18 mouse cellular contexts compared by ENCODE assay signal in genomic region chr3:90448626-90449025, GRCm38 (mm10). TPM values are rescaled to one million over a fixed set of nuclear protein-coding genes. Genes with fewer than 3 reads are reported as not detected.
DNase-seq lines count a peak whose midpoint lies in the region; ATAC-seq and TF ChIP-seq lines count a peak whose summit lies in the region.
"Had no signal": no experiment of that assay in that cellular context is flagged by ENCODE, and none has a peak within 500 bp of the region (broad histone marks: within the 10 kb centered on the region; RNA-seq: fewer than 3 reads in every experiment).

No protein-coding gene starts in this region.

- ATAC-seq in kidney, embryonic 14.5 days (ENCODE audit: low FRiP score, low TSS enrichment) = no peak
- ATAC-seq in intestine, embryonic 16.5 days = no peak
- ATAC-seq: intestine, postnatal 0 days; liver, embryonic 12.5 days; midbrain, embryonic 16.5 days had no signal

- WGBS in heart, embryonic 10.5 days = 42% methylated on average over 6 of the region's 6 CpGs
- 69% methylated on average over 6 of the region's 6 CpGs for WGBS in kidney, adult 2 months
- WGBS in kidney, embryonic 14.5 days = 50% methylated on average over 6 of the region's 6 CpGs
- WGBS in intestine, embryonic 16.5 days = 62% methylated on average over 6 of the region's 6 CpGs

- no peak overlapping the region for H3K4me3 ChIP-seq in heart, embryonic 10.5 days
- H3K4me3 ChIP-seq in kidney, adult 2 months (ENCODE audit: insufficient read depth, low read depth, low read length) = no peak overlapping the region
- H3K4me3 ChIP-seq in kidney, embryonic 14.5 days (ENCODE audit: low read length) = no peak overlapping the region
- no peak overlapping the region for H3K4me3 ChIP-seq in ES-Bruce4 (ENCODE audit: low read depth, low read length)
- no peak overlapping the region for H3K4me3 ChIP-seq in intestine, embryonic 16.5 days (ENCODE audit: low read length)
- H3K4me3 ChIP-seq: liver, embryonic 12.5 days had no signal

- intact Hi-C loops in heart, postnatal 14 days (cut with DNase I) = loop anchor here (2.0 kb wide), 1 partner anchor 14 kb away; no protein-coding TSS in a partner anchor

- H3K9ac ChIP-seq in kidney, embryonic 14.5 days (ENCODE audit: low read depth, low read length) = no peak overlapping the region
- peak overlapping the region; percentile 27; the same call in 1 of the 2 replicates for H3K9ac ChIP-seq in ES-Bruce4 (ENCODE audit: low read depth, poor library complexity, severe bottlenecking)
- H3K9ac ChIP-seq in intestine, embryonic 16.5 days (ENCODE audit: low read depth, low read length) = no peak overlapping the region
- H3K9ac ChIP-seq: hindbrain, embryonic 14.5 days; liver, embryonic 12.5 days had no signal

- no peak for TF ChIP-seq CTCF in kidney, adult 2 months (conservative IDR thresholded peaks at IDR 0.05; ENCODE audit: insufficient read depth, insufficient read length, low read depth, low read length)
- no peak for TF ChIP-seq CTCF in ES-Bruce4 (IDR thresholded peaks at IDR 0.05; ENCODE audit: low read depth, low read length)

- H3K9me3 ChIP-seq in heart, embryonic 10.5 days = no peaks in the 10 kb centered on the region
- H3K9me3 ChIP-seq in kidney, embryonic 14.5 days (ENCODE audit: control insufficient read depth, low read length) = no peaks in the 10 kb centered on the region
- H3K9me3 ChIP-seq in ES-Bruce4 (replicated peaks; ENCODE audit: control insufficient read depth, insufficient read depth, low read length, poor library complexity, severe bottlenecking) = no peaks in the 10 kb centered on the region
- H3K9me3 ChIP-seq in intestine, embryonic 16.5 days (ENCODE audit: control insufficient read depth, low read length) = no peaks in the 10 kb centered on the region
- H3K9me3 ChIP-seq: G1E; liver, embryonic 12.5 days had no signal

- no peaks in the 10 kb centered on the region for H3K27me3 ChIP-seq in heart, embryonic 10.5 days (ENCODE audit: insufficient read depth, poor library complexity, severe bottlenecking)
- H3K27me3 ChIP-seq in kidney, adult 2 months (replicated peaks; ENCODE audit: control insufficient read depth, insufficient read depth, low read length) = no peaks in the 10 kb centered on the region
- no peaks in the 10 kb centered on the region for H3K27me3 ChIP-seq in kidney, embryonic 14.5 days (ENCODE audit: control insufficient read depth, insufficient read depth, low read length)
- no peaks in the 10 kb centered on the region for H3K27me3 ChIP-seq in ES-Bruce4 (ENCODE audit: control insufficient read depth, insufficient read depth, low read length, poor library complexity, severe bottlenecking)
- no peaks in the 10 kb centered on the region for H3K27me3 ChIP-seq in intestine, embryonic 16.5 days (replicated peaks; ENCODE audit: control insufficient read depth, insufficient read depth, low read length)

- DNase-seq in heart, embryonic 10.5 days (ENCODE audit: low spot score) = no peak
- DNase-seq in heart, postnatal 14 days = no peak
- DNase-seq in kidney, adult 2 months = peak; percentile 57
- peak; percentile 55 for DNase-seq in kidney, postnatal 10 days
- no peak for DNase-seq in retina, embryonic 14.5 days (ENCODE audit: low spot score)
- DNase-seq: adrenal gland, adult 2 months; cerebellum, adult 11-12 months; gastrocnemius, postnatal 10 days; right cerebral cortex, postnatal 25 days had no signal

- H3K4me2 ChIP-seq in kidney, embryonic 14.5 days (replicated peaks; ENCODE audit: low read depth, low read length) = no peak overlapping the region
- no peak overlapping the region for H3K4me2 ChIP-seq in intestine, embryonic 16.5 days (ENCODE audit: low read depth, low read length)
- H3K4me2 ChIP-seq: hindbrain, embryonic 14.5 days; liver, embryonic 12.5 days had no signal

- 0 out of 2 replicates have a peak, but pooled peaks cover 4% of the 10 kb centered on the region for H3K36me3 ChIP-seq in heart, embryonic 10.5 days
- no peaks in the 10 kb centered on the region for H3K36me3 ChIP-seq in kidney, adult 2 months (ENCODE audit: control insufficient read depth, insufficient read depth, low read length)
- no peaks in the 10 kb centered on the region for H3K36me3 ChIP-seq in kidney, embryonic 14.5 days (ENCODE audit: control insufficient read depth, insufficient read depth, low read length)
- no peaks in the 10 kb centered on the region for H3K36me3 ChIP-seq in ES-Bruce4 (ENCODE audit: control insufficient read depth, insufficient read depth, low read length, poor library complexity, severe bottlenecking)
- H3K36me3 ChIP-seq in intestine, embryonic 16.5 days (ENCODE audit: control insufficient read depth, insufficient read depth, low read length) = no peaks in the 10 kb centered on the region
- H3K36me3 ChIP-seq: G1E; liver, embryonic 12.5 days had no signal

- TF ChIP-seq EP300 in ES-Bruce4 (IDR thresholded peaks at IDR 0.05; ENCODE audit: insufficient read depth, low read depth, low read length) = no peak

- peak overlapping the region; percentile 65; the same call in 1 of the 2 replicates for H3K27ac ChIP-seq in heart, embryonic 10.5 days
- H3K27ac ChIP-seq in kidney, adult 2 months (ENCODE audit: insufficient read depth, low read depth, low read length) = peak overlapping the region; percentile 65
- no peak overlapping the region for H3K27ac ChIP-seq in kidney, embryonic 14.5 days (ENCODE audit: low read depth, low read length)
- peak overlapping the region; percentile 87 for H3K27ac ChIP-seq in ES-Bruce4 (ENCODE audit: insufficient read depth, low read length)
- no peak overlapping the region for H3K27ac ChIP-seq in intestine, embryonic 16.5 days (ENCODE audit: low read length)
- H3K27ac ChIP-seq: hindbrain, embryonic 14.5 days; liver, embryonic 12.5 days had no signal

- H3K4me1 ChIP-seq in heart, embryonic 10.5 days = peaks cover 35% of the 10 kb centered on the region
- H3K4me1 ChIP-seq in kidney, adult 2 months (ENCODE audit: control insufficient read depth, insufficient read depth, low read length) = 0 out of 2 replicates have a peak, but pooled peaks cover 4% of the 10 kb centered on the region
- peaks cover 4% of the 10 kb centered on the region for H3K4me1 ChIP-seq in kidney, embryonic 14.5 days (ENCODE audit: control insufficient read depth, insufficient read depth, low read length)
- H3K4me1 ChIP-seq in ES-Bruce4 (ENCODE audit: control insufficient read depth, insufficient read depth, low read length) = peaks cover 2% of the 10 kb centered on the region
- H3K4me1 ChIP-seq in intestine, embryonic 16.5 days (ENCODE audit: control insufficient read depth, insufficient read depth, low read length) = no peaks in the 10 kb centered on the region

- no peak for TF ChIP-seq POLR2A in kidney, adult 2 months (IDR thresholded peaks at IDR 0.05; ENCODE audit: low read depth, low read length)
- no peak for TF ChIP-seq POLR2A in ES-Bruce4 (IDR thresholded peaks at IDR 0.05; ENCODE audit: insufficient read depth, low read length)

RNA-seq across cellular contexts. Expression of gene Ints3, which starts 15.2 kb away (rescaled TPM):
- polyA plus RNA-seq in heart, embryonic 10.5 days (2016; fragmentation: Nextera tagmentation; extraction: Ambion mirVana) = 31.0 and 36.7 TPM in 2 replicates
- 10 to 100 TPM; 26.4 to 27.2 TPM for total RNA-seq in heart, postnatal 14 days (2021)
- 22.9 and 23.6 TPM in 2 replicates for polyA plus RNA-seq in kidney, adult 2 months (2012; rRNA removed)
- polyA plus RNA-seq in kidney, embryonic 14.5 days (2014; fragmentation: Nextera tagmentation; extraction: Ambion mirVana) = 24.0 and 39.2 TPM in 2 replicates
- polyA plus RNA-seq in ES-Bruce4 (2011; ENCODE audit: insufficient read depth, insufficient read length, low read depth, missing spikeins) = 68.6 and 71.0 TPM in 2 replicates
- 20.2 and 22.1 TPM in 2 replicates for polyA plus RNA-seq in intestine, embryonic 16.5 days (2015; fragmentation: Nextera tagmentation; extraction: Ambion mirVana)

RNA-seq across cellular contexts. Expression of gene Npr1, which starts 17.0 kb away (rescaled TPM):
- 7.1 and 8.7 TPM in 2 replicates for polyA plus RNA-seq in heart, embryonic 10.5 days (2016; fragmentation: Nextera tagmentation; extraction: Ambion mirVana)
- total RNA-seq in heart, postnatal 14 days (2021) = 10 to 100 TPM; 25.8 to 33.1 TPM
- polyA plus RNA-seq in kidney, adult 2 months (2012; rRNA removed) = 51.4 and 55.4 TPM in 2 replicates
- polyA plus RNA-seq in kidney, embryonic 14.5 days (2014; fragmentation: Nextera tagmentation; extraction: Ambion mirVana) = 11.0 and 12.3 TPM in 2 replicates
- polyA plus RNA-seq in ES-Bruce4 (2011; ENCODE audit: insufficient read depth, insufficient read length, low read depth, missing spikeins) = 10.8 and 13.6 TPM in 2 replicates
- polyA plus RNA-seq in intestine, embryonic 16.5 days (2015; fragmentation: Nextera tagmentation; extraction: Ambion mirVana) = 5.6 and 6.6 TPM in 2 replicates
- total RNA-seq: G1E; megakaryocyte, adult 5-6 weeks had no signal
- polyA plus RNA-seq: G1E had no signal

RNA-seq across cellular contexts. Expression of gene Ilf2, which starts 27.3 kb away (rescaled TPM):
- polyA plus RNA-seq in heart, embryonic 10.5 days (2016; fragmentation: Nextera tagmentation; extraction: Ambion mirVana) = 149 and 215 TPM in 2 replicates
- total RNA-seq in heart, postnatal 14 days (2021) = 10 to 100 TPM; 35.3 to 39.2 TPM
- 19.4 and 22.8 TPM in 2 replicates for polyA plus RNA-seq in kidney, adult 2 months (2012; rRNA removed)
- polyA plus RNA-seq in kidney, embryonic 14.5 days (2014; fragmentation: Nextera tagmentation; extraction: Ambion mirVana) = 245 and 262 TPM in 2 replicates
- polyA plus RNA-seq in ES-Bruce4 (2011; ENCODE audit: insufficient read depth, insufficient read length, low read depth, missing spikeins) = 211 and 233 TPM in 2 replicates
- polyA plus RNA-seq in intestine, embryonic 16.5 days (2015; fragmentation: Nextera tagmentation; extraction: Ambion mirVana) = 125 and 140 TPM in 2 replicates

RNA-seq across cellular contexts. Expression of gene Snapin, which starts 42.2 kb away (rescaled TPM):
- polyA plus RNA-seq in heart, embryonic 10.5 days (2016; fragmentation: Nextera tagmentation; extraction: Ambion mirVana) = 71.7 and 74.4 TPM in 2 replicates
- total RNA-seq in heart, postnatal 14 days (2021) = 10 to 100 TPM; 51.3 to 52.6 TPM
- polyA plus RNA-seq in kidney, adult 2 months (2012; rRNA removed) = 20.7 and 25.3 TPM in 2 replicates
- polyA plus RNA-seq in kidney, embryonic 14.5 days (2014; fragmentation: Nextera tagmentation; extraction: Ambion mirVana) = 58.5 and 67.6 TPM in 2 replicates
- polyA plus RNA-seq in ES-Bruce4 (2011; ENCODE audit: insufficient read depth, insufficient read length, low read depth, missing spikeins) = 63.9 and 65.1 TPM in 2 replicates
- 74.7 and 79.4 TPM in 2 replicates for polyA plus RNA-seq in intestine, embryonic 16.5 days (2015; fragmentation: Nextera tagmentation; extraction: Ambion mirVana)

RNA-seq across cellular contexts. Expression of gene Slc27a3, which starts 58.9 kb away (rescaled TPM):
- 12.6 and 19.9 TPM in 2 replicates for polyA plus RNA-seq in heart, embryonic 10.5 days (2016; fragmentation: Nextera tagmentation; extraction: Ambion mirVana)
- total RNA-seq in heart, postnatal 14 days (2021) = 1 to 10 TPM; 1.9 to 2.6 TPM
- polyA plus RNA-seq in kidney, adult 2 months (2012; rRNA removed) = 12.9 and 16.2 TPM in 2 replicates
- 8.2 and 12.3 TPM in 2 replicates for polyA plus RNA-seq in kidney, embryonic 14.5 days (2014; fragmentation: Nextera tagmentation; extraction: Ambion mirVana)
- polyA plus RNA-seq in ES-Bruce4 (2011; ENCODE audit: insufficient read depth, insufficient read length, low read depth, missing spikeins) = 11.0 and 12.5 TPM in 2 replicates
- 8.4 and 8.6 TPM in 2 replicates for polyA plus RNA-seq in intestine, embryonic 16.5 days (2015; fragmentation: Nextera tagmentation; extraction: Ambion mirVana)

Comparison
In these comparisons a context has a peak if more than half of its experiments do, and no peak if none do; other contexts are left out.
1. H3K27ac ChIP-seq: peak in heart, embryonic 10.5 days (single experiment), kidney, adult 2 months (single experiment) and ES-Bruce4 (single experiment); none in kidney, embryonic 14.5 days (single experiment) and intestine, embryonic 16.5 days (single experiment).
2. DNase-seq: peak in kidney, adult 2 months (single experiment) and kidney, postnatal 10 days (single experiment); none in heart, embryonic 10.5 days (single experiment), heart, postnatal 14 days (0 of 2) and retina, embryonic 14.5 days (single experiment).